Mouse (Mus musculus): ENCODE results near the gene Rps15.

GRCm38 (mm10) chr10:80302082-80302355, 9.8 kb downstream of the Rps15 start:
- TF ChIP-seq POLR2A (IDR thresholded peaks at IDR 0.05; ENCODE audit: control insufficient read depth, extremely low read depth, insufficient read depth, low read length, poor library complexity): no peak
- no peak for TF ChIP-seq CTCF (IDR thresholded peaks at IDR 0.05; ENCODE audit: borderline replicate concordance, control insufficient read depth, extremely low read depth, insufficient read depth, low read length, poor library complexity)
